Mouse (Mus musculus) myocyte (in vitro differentiated cells): ENCODE measurements around the gene S1pr3.

Experiments
- E2F4 ChIP-seq: IDR thresholded peaks from one replicate; pipeline ENCODE4 v1.6.1; 2011; ENCODE audit warnings: mild to moderate bottlenecking, control low read depth, moderate library complexity; ENCODE audit not compliant: insufficient read depth
- MAX ChIP-seq: IDR thresholded peaks from one replicate; pipeline ENCODE4 v1.6.1; 2011; ENCODE audit warnings: low read depth, mild to moderate bottlenecking, control low read depth
- MYOG ChIP-seq, 3 experiments: IDR thresholded peaks; one replicate each; pipeline ENCODE4 v1.6.1; 2011; ENCODE audit warnings: control low read depth in 2 of 3, low read depth in 2 of 3, mild to moderate bottlenecking in 2 of 3; ENCODE audit not compliant: insufficient read length in 2 of 3, control insufficient read depth in 1 of 3, insufficient read depth in 1 of 3
- POLR2A ChIP-seq: IDR thresholded peaks from one replicate; pipeline ENCODE4 v1.6.1; 2011; ENCODE audit warnings: low read depth, mild to moderate bottlenecking, control low read depth, moderate library complexity; ENCODE audit not compliant: insufficient read length
- POLR2AphosphoS2 ChIP-seq: IDR thresholded peaks from one replicate; pipeline ENCODE4 v1.6.1; 2011; ENCODE audit warnings: low read depth, control low read depth; ENCODE audit not compliant: insufficient read length
- TCF12 ChIP-seq: IDR thresholded peaks from one replicate; pipeline ENCODE4 v1.6.1; 2011; ENCODE audit warnings: mild to moderate bottlenecking, control low read depth; ENCODE audit not compliant: poor library complexity, insufficient read depth, severe bottlenecking
- TCF3 ChIP-seq: IDR thresholded peaks from one replicate; pipeline ENCODE4 v1.6.1; 2011; ENCODE audit warnings: low read depth, control low read depth; ENCODE audit not compliant: insufficient read length
- USF1 ChIP-seq: IDR thresholded peaks from one replicate; pipeline ENCODE4 v1.6.1; 2011; ENCODE audit warnings: low read depth, mild to moderate bottlenecking, control low read depth, moderate library complexity

- TF ChIP-seq POLR2AphosphoS2 (no peak), POLR2A (no peak), MYOG (IDR thresholded peaks at IDR 0.05; ENCODE audit: control insufficient read depth in 1 of 3, insufficient read depth in 1 of 3, insufficient read length in 2 of 3, low read depth in 2 of 3) (no peak), TCF3 (no peak), USF1 (no peak), MAX (no peak), E2F4 (no peak), TCF12 (no peak)
These were observed 45.0 kb upstream of the S1pr3 start for GRCm38 (mm10) chr13:51363390-51363789.
